Mouse (Mus musculus) liver, embryonic 15.5 days (tissue): ENCODE measurements at regions not wholly inside any gene's neighbourhood (a gene's known extent, or its start where the extent isn't known, plus 50 kb on each side); places are given as distances from the start of the nearest gene placed in this dataset.

ENCODE experiments used
- ATAC-seq: fragments of 200-750 bp; cut with Nextera tagmentation; 2 replicates; pipeline ENCODE4 v1.8.0; 2017; ENCODE audit warnings: moderate number of reproducible peaks, mild to moderate bottlenecking, moderate library complexity; ENCODE audit not compliant: insufficient read depth
- H3K27ac ChIP-seq: fragments of 300-500 bp; sonication (generic); replicated peaks from 2 replicates; pipeline ENCODE4 v1.5.1; 2015; ENCODE audit warnings: mild to moderate bottlenecking, inconsistent platforms
- H3K27me3 ChIP-seq: fragments of 300-500 bp; sonication (generic); 2 replicates; pipeline ENCODE4 v1.6.1; 2015; ENCODE audit warnings: mild to moderate bottlenecking, inconsistent platforms
- H3K36me3 ChIP-seq: fragments of 300-500 bp; sonication (generic); replicated peaks from 2 replicates; pipeline ENCODE4 v1.6.1; 2015; ENCODE audit warnings: moderate library complexity, mild to moderate bottlenecking, inconsistent platforms
- H3K4me1 ChIP-seq: fragments of 300-500 bp; sonication (generic); replicated peaks from 2 replicates; pipeline ENCODE4 v1.6.1; 2015; ENCODE audit warnings: inconsistent platforms
- H3K4me2 ChIP-seq: fragments of 300-500 bp; sonication (generic); 2 replicates; pipeline ENCODE4 v1.6.1; 2015; ENCODE audit warnings: moderate library complexity, mild to moderate bottlenecking, inconsistent platforms
- H3K4me3 ChIP-seq: fragments of 300-500 bp; sonication (generic); replicated peaks from 2 replicates; pipeline ENCODE4 v1.5.1; 2015; ENCODE audit warnings: mild to moderate bottlenecking, inconsistent platforms
- H3K9ac ChIP-seq: fragments of 300-500 bp; sonication (generic); 2 replicates; pipeline ENCODE4 v1.6.1; 2015; ENCODE audit warnings: moderate library complexity, mild to moderate bottlenecking, inconsistent platforms
- H3K9me3 ChIP-seq: fragments of 300-500 bp; sonication (generic); replicated peaks from 2 replicates; pipeline ENCODE4 v1.6.1; 2016; ENCODE audit warnings: inconsistent platforms
- WGBS: fragments of 180-500 bp; shearing (Covaris S2); methylation state at CpG from one replicate; pipeline ENCODE4 v1.1.7; 2015; ENCODE audit warnings: mixed read lengths; ENCODE audit not compliant: insufficient replicate concordance; 5-methylcytosine and 5-hydroxymethylcytosine counted together

DNA sequence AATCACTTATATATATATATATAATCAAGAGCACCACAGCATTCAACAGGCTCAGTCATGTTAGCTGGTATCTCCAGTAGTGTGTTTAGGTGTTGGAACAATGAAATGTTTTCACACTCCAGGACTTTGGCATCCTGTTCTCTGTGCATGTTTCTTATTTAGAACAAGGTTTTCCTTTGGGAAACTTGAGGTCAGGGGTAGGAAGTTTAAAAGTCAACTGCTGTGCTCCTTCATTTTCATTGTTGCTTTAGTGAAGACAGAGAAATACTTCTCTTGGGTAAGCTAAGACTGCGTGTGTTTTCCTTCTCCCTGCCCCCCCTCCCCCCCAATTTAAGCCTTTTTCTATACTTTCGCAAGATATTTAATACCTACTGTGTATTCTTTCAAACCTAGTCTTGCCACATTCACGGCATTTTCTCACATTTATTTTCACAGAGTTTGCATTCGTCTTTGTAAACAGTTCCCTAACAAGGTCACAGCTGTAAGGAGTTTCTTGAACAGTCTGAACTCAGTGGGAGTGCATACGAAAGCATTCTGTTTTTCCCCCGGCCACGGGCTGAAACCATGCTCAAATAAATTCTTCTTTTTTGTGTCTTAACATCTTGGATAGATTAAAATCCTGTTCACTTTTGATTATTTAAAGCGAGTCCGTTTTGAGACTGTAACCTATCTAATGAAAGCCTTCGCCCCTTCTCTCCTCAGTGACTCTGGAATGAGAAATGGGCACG lies 279.2 kb downstream of the Col12a1 start:
- no peak for ATAC-seq
- Histone ChIP-seq H3K4me3 (no peak overlapping the region), H3K4me1 (no peaks in the 10 kb centered on the region), H3K36me3 (no peaks in the 10 kb centered on the region), H3K4me2 (no peak overlapping the region), H3K9ac (no peak overlapping the region), H3K27me3 (no peaks in the 10 kb centered on the region), H3K27ac (no peak overlapping the region), H3K9me3 (no peaks in the 10 kb centered on the region)
- 46% methylated on average over 11 of the region's 11 CpGs for WGBS

GRCm38 (mm10) chr9:79455226-79455625 lies 263.4 kb downstream of the Col12a1 start:
- no peak for ATAC-seq
- Histone ChIP-seq H3K4me3 (no peak overlapping the region), H3K4me1 (no peaks in the 10 kb centered on the region), H3K9me3 (no peaks in the 10 kb centered on the region), H3K9ac (no peak overlapping the region), H3K36me3 (no peaks in the 10 kb centered on the region), H3K27me3 (no peaks in the 10 kb centered on the region), H3K4me2 (no peak overlapping the region), H3K27ac (no peak overlapping the region)
- 58% methylated on average over 3 of the region's 3 CpGs for WGBS

GRCm38 (mm10) chr9:79479118-79479517 lies 239.5 kb downstream of the Col12a1 start:
- Histone ChIP-seq H3K4me1 (no peaks in the 10 kb centered on the region), H3K4me2 (no peak overlapping the region), H3K4me3 (no peak overlapping the region), H3K9ac (no peak overlapping the region), H3K27ac (no peak overlapping the region), H3K27me3 (no peaks in the 10 kb centered on the region), H3K9me3 (no peaks in the 10 kb centered on the region), H3K36me3 (no peaks in the 10 kb centered on the region)
- 11% methylated on average over 1 of the region's 1 CpGs for WGBS
- ATAC-seq: no peak

GRCm38 (mm10) chr9:79500253-79500652 lies 218.4 kb downstream of the Col12a1 start:
- H3K9me3 ChIP-seq: no peaks in the 10 kb centered on the region
- no peaks in the 10 kb centered on the region for H3K27me3 ChIP-seq
- no peak overlapping the region for H3K4me3 ChIP-seq
- no peak overlapping the region for H3K27ac ChIP-seq
- H3K4me1 ChIP-seq: no peaks in the 10 kb centered on the region
- no peaks in the 10 kb centered on the region for H3K36me3 ChIP-seq
- WGBS: 33% methylated on average over 2 of the region's 2 CpGs
- no peak for ATAC-seq
- H3K9ac ChIP-seq: no peak overlapping the region
- H3K4me2 ChIP-seq: no peak overlapping the region

DNA sequence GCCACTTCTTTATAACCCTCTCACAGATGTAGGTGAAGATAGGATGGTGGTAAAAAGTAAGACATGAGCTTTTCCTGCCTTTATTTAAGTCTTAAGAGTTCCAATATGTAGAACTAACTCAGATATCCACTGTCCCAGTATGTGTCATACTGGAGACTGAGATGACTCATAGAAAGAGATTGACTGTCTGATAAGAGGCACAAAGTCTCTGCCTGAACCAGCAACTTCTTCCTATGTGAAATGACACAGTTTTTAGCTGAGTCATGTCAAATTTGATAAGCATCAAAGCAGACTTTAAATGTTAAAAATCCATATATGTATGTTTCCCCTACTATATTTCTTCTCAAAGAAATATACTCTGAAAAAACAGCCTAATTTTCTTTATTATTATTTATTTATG lies 216.6 kb downstream of the Col12a1 start:
- H3K36me3 ChIP-seq: no peaks in the 10 kb centered on the region
- H3K9ac ChIP-seq: no peak overlapping the region
- no peak overlapping the region for H3K4me2 ChIP-seq
- H3K9me3 ChIP-seq: no peaks in the 10 kb centered on the region
- H3K27me3 ChIP-seq: no peaks in the 10 kb centered on the region
- no peak overlapping the region for H3K27ac ChIP-seq
- no peak overlapping the region for H3K4me3 ChIP-seq
- no peaks in the 10 kb centered on the region for H3K4me1 ChIP-seq
- no peak for ATAC-seq

GRCm38 (mm10) chr9:79516384-79516783 lies 202.2 kb downstream of the Col12a1 start:
- no peak overlapping the region for H3K9ac ChIP-seq
- no peaks in the 10 kb centered on the region for H3K36me3 ChIP-seq
- no peaks in the 10 kb centered on the region for H3K9me3 ChIP-seq
- H3K27me3 ChIP-seq: no peaks in the 10 kb centered on the region
- H3K4me1 ChIP-seq: no peaks in the 10 kb centered on the region
- no peak for ATAC-seq
- WGBS: 69% methylated on average over 7 of the region's 7 CpGs
- no peak overlapping the region for H3K4me3 ChIP-seq
- H3K4me2 ChIP-seq: no peak overlapping the region
- H3K27ac ChIP-seq: no peak overlapping the region

DNA sequence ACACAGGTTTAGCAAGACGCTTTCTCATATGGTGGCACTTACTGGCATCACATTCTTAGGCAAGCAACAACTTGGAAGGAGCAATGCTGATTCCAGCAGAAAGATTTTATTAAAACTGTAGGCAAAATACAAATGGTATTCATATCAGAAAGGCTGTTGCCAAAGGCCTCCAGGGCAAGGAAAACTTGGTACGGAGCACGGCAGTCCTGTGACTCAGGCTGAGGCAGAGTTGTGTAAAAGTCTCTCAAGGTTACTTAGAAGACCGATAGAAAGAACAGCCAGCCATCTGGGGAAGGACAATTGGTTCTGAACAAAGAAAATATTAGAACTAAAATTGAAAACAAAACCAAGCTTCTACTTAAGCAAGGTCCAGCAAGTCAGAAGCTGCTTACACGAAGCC lies 201.2 kb downstream of the Col12a1 start:
- H3K4me3 ChIP-seq: no peak overlapping the region
- no peaks in the 10 kb centered on the region for H3K4me1 ChIP-seq
- no peaks in the 10 kb centered on the region for H3K9me3 ChIP-seq
- no peak overlapping the region for H3K4me2 ChIP-seq
- WGBS: 65% methylated on average over 5 of the region's 5 CpGs
- no peaks in the 10 kb centered on the region for H3K27me3 ChIP-seq
- no peak overlapping the region for H3K27ac ChIP-seq
- ATAC-seq: no peak
- H3K9ac ChIP-seq: no peak overlapping the region
- H3K36me3 ChIP-seq: no peaks in the 10 kb centered on the region

DNA sequence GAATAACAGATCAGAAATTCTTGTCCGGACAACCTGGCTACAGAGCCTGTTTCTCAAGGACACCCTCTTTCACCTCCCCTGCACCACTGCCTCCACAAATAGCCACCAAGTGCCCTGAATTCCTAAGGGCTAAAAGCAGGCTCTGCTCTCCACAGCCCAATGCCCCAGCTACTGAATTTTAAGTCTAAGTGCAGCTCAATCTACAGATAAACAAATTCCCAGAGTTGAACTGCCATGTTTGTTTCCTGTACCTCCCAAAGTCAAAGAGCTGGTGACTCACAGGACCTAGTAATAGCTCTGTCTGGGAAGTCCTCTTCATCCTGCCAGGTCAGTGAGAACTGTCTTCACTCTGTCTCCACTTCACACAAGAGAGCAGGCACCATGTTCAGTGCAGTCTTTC lies 200.0 kb downstream of the Col12a1 start:
- WGBS: 67% methylated on average over 1 of the region's 1 CpGs
- no peak overlapping the region for H3K9ac ChIP-seq
- ATAC-seq: no peak
- H3K4me3 ChIP-seq: no peak overlapping the region
- no peaks in the 10 kb centered on the region for H3K27me3 ChIP-seq
- H3K36me3 ChIP-seq: no peaks in the 10 kb centered on the region
- H3K27ac ChIP-seq: no peak overlapping the region
- H3K9me3 ChIP-seq: no peaks in the 10 kb centered on the region
- H3K4me1 ChIP-seq: no peaks in the 10 kb centered on the region
- no peak overlapping the region for H3K4me2 ChIP-seq

GRCm38 (mm10) chr9:79520498-79520897 lies 198.1 kb downstream of the Col12a1 start:
- 72% methylated on average over 2 of the region's 2 CpGs for WGBS
- Histone ChIP-seq H3K4me3 (no peak overlapping the region), H3K36me3 (no peaks in the 10 kb centered on the region), H3K4me1 (no peaks in the 10 kb centered on the region), H3K27me3 (no peaks in the 10 kb centered on the region), H3K9me3 (no peaks in the 10 kb centered on the region), H3K4me2 (no peak overlapping the region), H3K9ac (no peak overlapping the region), H3K27ac (no peak overlapping the region)
- no peak for ATAC-seq

- WGBS: 66% methylated on average over 4 of the region's 4 CpGs
- no peaks in the 10 kb centered on the region for H3K9me3 ChIP-seq
- no peak overlapping the region for H3K9ac ChIP-seq
- H3K36me3 ChIP-seq: no peaks in the 10 kb centered on the region
- no peak overlapping the region for H3K27ac ChIP-seq
- H3K4me1 ChIP-seq: no peaks in the 10 kb centered on the region
- no peak overlapping the region for H3K4me2 ChIP-seq
- H3K27me3 ChIP-seq: no peaks in the 10 kb centered on the region
- ATAC-seq: no peak
- no peak overlapping the region for H3K4me3 ChIP-seq
These were observed 195.6 kb downstream of the Col12a1 start for GRCm38 (mm10) chr9:79523054-79523453.

- Histone ChIP-seq H3K9ac (no peak overlapping the region), H3K4me3 (no peak overlapping the region), H3K9me3 (no peaks in the 10 kb centered on the region), H3K4me2 (no peak overlapping the region), H3K4me1 (no peaks in the 10 kb centered on the region), H3K36me3 (no peaks in the 10 kb centered on the region), H3K27ac (no peak overlapping the region), H3K27me3 (no peaks in the 10 kb centered on the region)
- no peak for ATAC-seq
These were observed 193.6 kb downstream of the Col12a1 start for GRCm38 (mm10) chr9:79525000-79525399.

GRCm38 (mm10) chr9:79526390-79526789 lies 192.2 kb downstream of the Col12a1 start:
- Histone ChIP-seq H3K36me3 (no peaks in the 10 kb centered on the region), H3K4me1 (no peaks in the 10 kb centered on the region), H3K27me3 (no peaks in the 10 kb centered on the region), H3K27ac (no peak overlapping the region), H3K4me2 (no peak overlapping the region), H3K9me3 (no peaks in the 10 kb centered on the region), H3K4me3 (no peak overlapping the region), H3K9ac (no peak overlapping the region)
- 33% methylated on average over 6 of the region's 6 CpGs for WGBS
- no peak for ATAC-seq
